ENCODE assay signal across 8 mouse cellular contexts in the genomic region with DNA sequence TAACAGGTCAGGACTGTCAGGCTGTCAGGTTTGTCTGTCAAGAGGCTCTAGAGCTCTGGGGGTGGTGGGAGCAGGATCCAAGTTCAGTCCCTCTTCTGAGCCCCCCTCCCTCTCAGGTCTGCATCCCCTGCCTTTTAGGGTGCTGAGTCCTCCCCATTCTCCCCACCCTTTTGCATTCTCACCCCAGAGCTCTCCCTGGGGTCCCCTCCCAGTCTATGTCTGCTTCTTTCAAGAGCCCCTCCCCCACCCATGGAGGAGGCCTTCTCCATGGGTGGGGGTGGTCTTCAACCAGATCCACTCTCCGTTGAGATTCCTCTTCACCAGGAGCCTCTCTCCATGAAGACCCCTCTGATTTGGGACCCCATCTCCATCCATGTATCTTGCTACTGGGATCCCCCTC. TPM values are rescaled to one million over a fixed set of nuclear protein-coding genes. Genes with fewer than 3 reads are reported as not detected.
DNase-seq lines count a peak whose midpoint lies in the region; ATAC-seq and TF ChIP-seq lines count a peak whose summit lies in the region.

No protein-coding gene starts in this region.

- H3K27ac ChIP-seq in CH12.LX (ENCODE audit: insufficient read depth, low read depth): no peak overlapping the region
- H3K27ac ChIP-seq in forebrain, embryonic 15.5 days (replicated peaks): peak overlapping the region; percentile 99
- H3K27ac ChIP-seq in liver, embryonic 13.5 days: peak overlapping the region; percentile 63

- no peak for TF ChIP-seq POLR2A in CH12.LX (IDR thresholded peaks at IDR 0.05; ENCODE audit: low read depth, low read length)

- DNase-seq in heart, adult 11 months: peak; percentile 95
- DNase-seq in heart, postnatal 4 days: no peak
- DNase-seq in CH12.LX (ENCODE audit: extremely low read depth): no peak
- DNase-seq in liver, embryonic 13.5 days: no peak
- DNase-seq in right cerebral cortex, postnatal 14 days: no peak
- no peak for DNase-seq in left cerebral cortex, adult 11 months (ENCODE audit: low spot score)

- TF ChIP-seq EP300 in CH12.LX (IDR thresholded peaks at IDR 0.05; ENCODE audit: low read length): no peak

- H3K9me3 ChIP-seq in CH12.LX (replicated peaks; ENCODE audit: low read length): no peaks in the 10 kb centered on the region
- H3K9me3 ChIP-seq in forebrain, embryonic 15.5 days: no peaks in the 10 kb centered on the region
- no peaks in the 10 kb centered on the region for H3K9me3 ChIP-seq in liver, embryonic 13.5 days (replicated peaks)

- H3K4me2 ChIP-seq in CH12.LX (ENCODE audit: insufficient read depth, low read depth, poor library complexity, severe bottlenecking): no peak overlapping the region
- peak overlapping the region; percentile 64 for H3K4me2 ChIP-seq in forebrain, embryonic 15.5 days (replicated peaks)
- H3K4me2 ChIP-seq in liver, embryonic 13.5 days: peak overlapping the region; percentile 93

- peak overlapping the region; percentile 14 for H3K9ac ChIP-seq in CH12.LX (ENCODE audit: insufficient read depth, low read depth)
- H3K9ac ChIP-seq in forebrain, embryonic 15.5 days (replicated peaks): 0 out of 2 replicates have a peak overlapping the region, but pooled peaks have one; percentile 99
- peak overlapping the region; percentile 98 for H3K9ac ChIP-seq in liver, embryonic 13.5 days

- peaks cover 6 to 18% of the 10 kb centered on the region in 2 experiments; a peak in 2 of 4 replicates for H3K4me1 ChIP-seq in CH12.LX (ENCODE audit: control insufficient read depth in 1 of 2, insufficient read depth in 2 of 2)
- H3K4me1 ChIP-seq in forebrain, embryonic 15.5 days: peaks cover 35% of the 10 kb centered on the region
- H3K4me1 ChIP-seq in liver, embryonic 13.5 days (replicated peaks): peaks cover 56% of the 10 kb centered on the region

- in situ Hi-C loops in CH12.LX (cut with MboI; ENCODE audit: low pct_ligation_motif_present, low pct_unique_long_range_greater_than_20kb, low sequenced_read_pairs): no loop called here

- H3K4me3 ChIP-seq in CH12.LX (replicated peaks in 1 of 3; ENCODE audit: low read depth in 2 of 3, low read length in 2 of 3, poor library complexity in 1 of 3): peak overlapping the region in 2 of 3 experiments; percentile 36 to 50
- H3K4me3 ChIP-seq in forebrain, embryonic 15.5 days: peak overlapping the region; percentile 88
- peak overlapping the region; percentile 94 for H3K4me3 ChIP-seq in liver, embryonic 13.5 days (replicated peaks)

- H3K36me3 ChIP-seq in CH12.LX (replicated peaks in 1 of 2; ENCODE audit: control insufficient read depth in 1 of 2, insufficient read depth in 1 of 2, low read length in 1 of 2): no peaks in the 10 kb centered on the region
- no peaks in the 10 kb centered on the region for H3K36me3 ChIP-seq in forebrain, embryonic 15.5 days
- H3K36me3 ChIP-seq in liver, embryonic 13.5 days: no peaks in the 10 kb centered on the region

- 33% methylated on average over 1 of the region's 1 CpGs for WGBS in forebrain, embryonic 15.5 days
- 52% methylated on average over 1 of the region's 1 CpGs for WGBS in liver, embryonic 13.5 days (ENCODE audit: insufficient replicate concordance)

- no peaks in the 10 kb centered on the region for H3K27me3 ChIP-seq in CH12.LX (replicated peaks)
- H3K27me3 ChIP-seq in forebrain, embryonic 15.5 days: no peaks in the 10 kb centered on the region
- no peaks in the 10 kb centered on the region for H3K27me3 ChIP-seq in liver, embryonic 13.5 days

- no peak for TF ChIP-seq RAD21 in CH12.LX (IDR thresholded peaks at IDR 0.05; ENCODE audit: low read depth, low read length)

- H3K79me2 ChIP-seq in CH12.LX (replicated peaks; ENCODE audit: control insufficient read depth, extremely low read depth, insufficient read depth, poor library complexity, severe bottlenecking): peaks cover 38% of the 10 kb centered on the region

- ATAC-seq in forebrain, embryonic 15.5 days (replicated peaks): 0 out of 2 replicates have a peak, but pooled peaks have one; percentile 8
- ATAC-seq in liver, embryonic 13.5 days (ENCODE audit: low read depth): no peak
- ATAC-seq in megakaryocyte-erythroid progenitor cell, adult 5-6 weeks (replicated peaks; ENCODE audit: low FRiP score, low TSS enrichment, poor library complexity, severe bottlenecking): no peak

- dilution Hi-C loops in CH12.LX (cut with MboI; ENCODE audit: extremely low pct_ligation_motif_present, extremely low pct_unique_long_range_greater_than_20kb, low sequenced_read_pairs): no loop called here

- no peak for TF ChIP-seq CTCF in CH12.LX (conservative IDR thresholded peaks at IDR 0.05 in 1 of 2, IDR thresholded peaks at IDR 0.05 in 1 of 2; ENCODE audit: low read depth in 2 of 2, low read length in 2 of 2)

TF ChIP-seq in CH12.LX, 34 proteins besides CTCF, POLR2A, EP300 and RAD21:
- TF ChIP-seq CHD2 (IDR thresholded peaks at IDR 0.05; ENCODE audit: low read length): no peak
- no peak for TF ChIP-seq BHLHE40 (IDR thresholded peaks at IDR 0.05; ENCODE audit: low read depth, low read length)
- TF ChIP-seq USF1 (IDR thresholded peaks at IDR 0.05; ENCODE audit: low read depth, low read length): no peak
- TF ChIP-seq MXI1 (IDR thresholded peaks at IDR 0.05; ENCODE audit: low read depth, low read length): no peak
- TF ChIP-seq RCOR1 (conservative IDR thresholded peaks at IDR 0.05; ENCODE audit: low read depth, low read length): no peak
- no peak for TF ChIP-seq MAFK (IDR thresholded peaks at IDR 0.05; ENCODE audit: insufficient replicate concordance, low read length)
- TF ChIP-seq NELFE (IDR thresholded peaks at IDR 0.05; ENCODE audit: low read depth, low read length): no peak
- no peak for TF ChIP-seq TCF12 (IDR thresholded peaks at IDR 0.05; ENCODE audit: low read depth, low read length)
- TF ChIP-seq ZC3H11A (IDR thresholded peaks at IDR 0.05; ENCODE audit: low read depth, low read length): no peak
- no peak for TF ChIP-seq CHD1 (IDR thresholded peaks at IDR 0.05; ENCODE audit: low read depth, low read length)
- TF ChIP-seq POLR2AphosphoS2 (IDR thresholded peaks at IDR 0.05; ENCODE audit: low read depth, low read length): no peak
- no peak for TF ChIP-seq ZNF384 (IDR thresholded peaks at IDR 0.05; ENCODE audit: low read depth, low read length)
- TF ChIP-seq PAX5 (IDR thresholded peaks at IDR 0.05; ENCODE audit: low read length): no peak
- no peak for TF ChIP-seq MEF2A (IDR thresholded peaks at IDR 0.05; ENCODE audit: borderline replicate concordance, low read depth, low read length)

RNA-seq across cellular contexts. Expression of a gene that starts 0.7 kb away (rescaled TPM):
- total RNA-seq in heart, postnatal 4 days (2021): 100 to 1,000 TPM; 138 to 145 TPM
- total RNA-seq in CH12.LX (2012; rRNA removed) (34.3 and 42.2 TPM in 2 replicates), CH12.LX (2014; rRNA removed) (7.6 TPM in 2 replicates)
- 54.7 and 59.9 TPM in 2 replicates for polyA plus RNA-seq in CH12.LX (2012; ENCODE audit: insufficient read length, low read depth)
- polyA plus RNA-seq in forebrain, embryonic 15.5 days (2015; fragmentation: Nextera tagmentation; extraction: Ambion mirVana): 76.2 and 88.8 TPM in 2 replicates
- polyA plus RNA-seq in liver, embryonic 13.5 days (2015; fragmentation: Nextera tagmentation; extraction: Ambion mirVana): 6.8 and 7.7 TPM in 2 replicates
- 58.3 and 63.5 TPM in 2 replicates for total RNA-seq in megakaryocyte-erythroid progenitor cell, adult 5-6 weeks (2014; fragmentation: Nextera tagmentation)
- 13.9 and 20.1 TPM in 2 replicates for total RNA-seq in megakaryocyte-erythroid progenitor cell, adult 5-6 weeks (2017)

RNA-seq across cellular contexts. Expression of a gene that starts 54.8 kb away (rescaled TPM):
- 10 to 100 TPM; 15.7 to 20.5 TPM for total RNA-seq in heart, postnatal 4 days (2021)
- total RNA-seq in CH12.LX (2012; rRNA removed): 0.13 and 0.25 TPM in 2 replicates
- total RNA-seq in CH12.LX (2014; rRNA removed): 0.19 TPM in 1 of 2 replicates, not detected in the other
- not detected in 2 replicates for polyA plus RNA-seq in CH12.LX (2012; ENCODE audit: insufficient read length, low read depth)
- 16.4 and 17.0 TPM in 2 replicates for polyA plus RNA-seq in forebrain, embryonic 15.5 days (2015; fragmentation: Nextera tagmentation; extraction: Ambion mirVana)
- 2.0 and 2.2 TPM in 2 replicates for polyA plus RNA-seq in liver, embryonic 13.5 days (2015; fragmentation: Nextera tagmentation; extraction: Ambion mirVana)
- total RNA-seq in megakaryocyte-erythroid progenitor cell, adult 5-6 weeks (2014; fragmentation: Nextera tagmentation): 1.4 and 2.5 TPM in 2 replicates
- total RNA-seq in megakaryocyte-erythroid progenitor cell, adult 5-6 weeks (2017): 0.65 TPM in 1 of 2 replicates, not detected in the other

Comparison
In these comparisons a context has a peak if more than half of its experiments do, and no peak if none do; other contexts are left out.
1. H3K4me3 ChIP-seq: peak in every context shown above with its lines; median percentile 94 in liver, embryonic 13.5 days; 88 in forebrain, embryonic 15.5 days; 43 in CH12.LX.
2. H3K9ac ChIP-seq: peak in every context shown above with its lines; median percentile 99 in forebrain, embryonic 15.5 days; 98 in liver, embryonic 13.5 days; 14 in CH12.LX.
3. RNA of a gene that starts 54.8 kb away (total RNA-seq): 15.7 to 20.5 TPM in heart, postnatal 4 days; 0.65 to 2.5 TPM in megakaryocyte-erythroid progenitor cell, adult 5-6 weeks and 0.13 to 0.25 TPM in CH12.LX; every median in the first group is over 4 times any median in the second.